8 mouse cellular contexts compared by ENCODE assay signal in the genomic region with DNA sequence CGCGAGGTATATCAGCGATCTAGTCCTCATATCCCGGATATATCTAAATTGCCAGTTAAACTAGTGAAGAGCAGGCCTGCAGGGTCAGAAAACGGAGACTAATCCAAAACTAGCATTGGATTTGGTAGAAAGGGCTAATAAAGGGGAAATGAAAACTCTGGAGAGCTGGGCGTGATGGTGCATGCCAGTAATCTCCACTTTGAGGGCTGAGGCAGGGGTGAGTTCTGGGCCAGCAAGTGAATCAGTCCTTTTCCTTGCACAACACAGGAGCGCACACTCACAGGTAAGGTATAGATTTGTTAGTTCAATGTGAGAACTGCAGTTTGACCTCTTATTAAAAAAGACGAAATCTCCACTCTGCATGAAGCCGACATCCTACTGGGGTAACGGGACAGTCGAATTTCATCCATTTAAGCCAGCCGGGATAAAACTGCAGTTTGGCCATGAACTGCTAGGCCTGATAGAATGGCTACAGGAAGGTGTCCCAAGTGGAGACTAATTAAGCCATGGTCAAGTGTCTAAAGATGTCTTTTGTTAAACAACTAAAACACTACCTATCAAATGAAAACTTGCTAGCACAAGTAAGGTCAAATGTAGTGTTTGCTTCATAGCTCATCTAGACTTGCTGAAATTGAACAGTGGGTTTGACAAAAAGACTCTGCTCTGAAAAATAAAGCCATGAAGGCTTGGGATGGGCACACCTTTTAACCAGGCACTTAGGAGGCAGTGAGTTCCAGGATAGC. TPM values are rescaled to one million over a fixed set of nuclear protein-coding genes. Genes with fewer than 3 reads are reported as not detected.
DNase-seq lines count a peak whose midpoint lies in the region; ATAC-seq and TF ChIP-seq lines count a peak whose summit lies in the region.

No protein-coding gene starts in this region.

- WGBS in thymus, adult 2 months = under 1% methylated on average over 12 of the region's 12 CpGs
- WGBS in forebrain, embryonic 12.5 days = 1% methylated on average over 12 of the region's 12 CpGs

- H3K27me3 ChIP-seq in thymus, adult 2 months (ENCODE audit: control insufficient read depth, insufficient read depth, low read length) = no peaks in the 10 kb centered on the region
- no peaks in the 10 kb centered on the region for H3K27me3 ChIP-seq in forebrain, embryonic 12.5 days
- no peaks in the 10 kb centered on the region for H3K27me3 ChIP-seq in megakaryocyte, embryonic 14.5 days (replicated peaks)

- peak; percentile 54 for DNase-seq in embryo, embryonic 10 days (ENCODE audit: low spot score)
- DNase-seq in embryo, embryonic 9.5 days (ENCODE audit: extremely low spot score) = no peak
- no peak for DNase-seq in thymus, adult 2 months
- DNase-seq in thymus, postnatal 25 days = no peak
- peak; percentile 33 for DNase-seq in layer of hippocampus, adult 9-11 months
- peak; percentile 78 for DNase-seq in yolk sac, embryonic 10.5 days (ENCODE audit: low spot score)

- peak overlapping the region; percentile 77 for H3K9ac ChIP-seq in forebrain, embryonic 12.5 days

- H3K36me3 ChIP-seq in thymus, adult 2 months (ENCODE audit: control insufficient read depth, insufficient read depth, low read length) = peaks cover 35% of the 10 kb centered on the region
- H3K36me3 ChIP-seq in forebrain, embryonic 12.5 days (replicated peaks) = peaks cover 34% of the 10 kb centered on the region
- peaks cover 50% of the 10 kb centered on the region for H3K36me3 ChIP-seq in megakaryocyte, embryonic 14.5 days (replicated peaks; ENCODE audit: low read length)

- H3K9me3 ChIP-seq in forebrain, embryonic 12.5 days = no peaks in the 10 kb centered on the region
- H3K9me3 ChIP-seq in megakaryocyte, embryonic 14.5 days = no peaks in the 10 kb centered on the region

- TF ChIP-seq CTCF in thymus, adult 2 months (IDR thresholded peaks at IDR 0.05; ENCODE audit: borderline replicate concordance, control insufficient read depth, extremely low read depth, insufficient read depth, low read length, poor library complexity) = no peak

- ATAC-seq in forebrain, embryonic 12.5 days (ENCODE audit: low FRiP score) = peak; percentile 34

- no peaks in the 10 kb centered on the region for H3K4me1 ChIP-seq in thymus, adult 2 months (replicated peaks; ENCODE audit: control insufficient read depth, insufficient read depth, low read length)
- H3K4me1 ChIP-seq in forebrain, embryonic 12.5 days = peaks cover 30% of the 10 kb centered on the region
- H3K4me1 ChIP-seq in megakaryocyte, embryonic 14.5 days = peaks cover 50% of the 10 kb centered on the region

- H3K4me3 ChIP-seq in thymus, adult 2 months (ENCODE audit: control insufficient read depth, insufficient read depth, low read length) = peak overlapping the region; percentile 72
- peak overlapping the region; percentile 61 for H3K4me3 ChIP-seq in forebrain, embryonic 12.5 days (replicated peaks)
- H3K4me3 ChIP-seq in megakaryocyte, embryonic 14.5 days (replicated peaks) = peak overlapping the region; percentile 97

- H3K27ac ChIP-seq in thymus, adult 2 months (ENCODE audit: control insufficient read depth, insufficient read depth, low read length) = peak overlapping the region; percentile 77
- H3K27ac ChIP-seq in forebrain, embryonic 12.5 days = peak overlapping the region; percentile 99

- peak overlapping the region; percentile 73 for H3K4me2 ChIP-seq in forebrain, embryonic 12.5 days

- TF ChIP-seq POLR2A in thymus, adult 2 months (IDR thresholded peaks at IDR 0.05; ENCODE audit: control insufficient read depth, extremely low read depth, insufficient read depth, low read length, poor library complexity) = no peak

RNA-seq across cellular contexts. Expression of gene Cox20, which starts 0.5 kb away (rescaled TPM):
- 16.2 and 19.2 TPM in 2 replicates for polyA plus RNA-seq in thymus, adult 2 months (2012; rRNA removed)
- polyA plus RNA-seq in forebrain, embryonic 12.5 days (2016; fragmentation: Nextera tagmentation; extraction: Ambion mirVana) = 154 and 160 TPM in 2 replicates
- 17.2 TPM in 1 of 2 replicates, not detected in the other for polyA plus RNA-seq in megakaryocyte, embryonic 14.5 days (2012; ENCODE audit: insufficient read depth, low replicate concordance)

RNA-seq across cellular contexts. Expression of gene Hnrnpu, which starts 18.1 kb away (rescaled TPM):
- 112 and 127 TPM in 2 replicates for polyA plus RNA-seq in thymus, adult 2 months (2012; rRNA removed)
- polyA plus RNA-seq in forebrain, embryonic 12.5 days (2016; fragmentation: Nextera tagmentation; extraction: Ambion mirVana) = 898 and 928 TPM in 2 replicates
- polyA plus RNA-seq in megakaryocyte, embryonic 14.5 days (2012; ENCODE audit: insufficient read depth, low replicate concordance) = 67.1 and 198 TPM in 2 replicates

Comparison
In these comparisons a context has a peak if more than half of its experiments do, and no peak if none do; other contexts are left out.
1. DNase-seq: peak in embryo, embryonic 10 days (single experiment), layer of hippocampus, adult 9-11 months (single experiment) and yolk sac, embryonic 10.5 days (single experiment); none in embryo, embryonic 9.5 days (single experiment), thymus, adult 2 months (single experiment) and thymus, postnatal 25 days (single experiment).
2. Peak in every context shown above with its lines, with median percentiles within 50 percentile points of each other: H3K4me3 ChIP-seq.